Mouse (Mus musculus): ENCODE data around the gene Rmnd5a.

- no peak for TF ChIP-seq CTCF (IDR thresholded peaks at IDR 0.05; ENCODE audit: insufficient read depth, low read depth, low read length)
- TF ChIP-seq POLR2A (IDR thresholded peaks at IDR 0.05; ENCODE audit: insufficient read depth, low read depth, low read length), result no peak
Measured at GRCm38 (mm10) chr6:71467766-71468165, 27.3 kb upstream of the Rmnd5a start.

Measured in olfactory bulb, adult 2 months (tissue).